Mouse (Mus musculus): ENCODE measurements around the gene Ank2.

- TF ChIP-seq POLR2A (IDR thresholded peaks at IDR 0.05; ENCODE audit: borderline replicate concordance, low read depth, low read length) (no peak), CTCF (IDR thresholded peaks at IDR 0.05; ENCODE audit: low read depth, low read length) (no peak)
Observed at GRCm38 (mm10) chr3:126916381-126916780, 582.8 kb downstream of the Ank2 start.
